Mouse (Mus musculus) stomach, postnatal 0 days (tissue): ENCODE data around the gene AI413582. TPM values are rescaled to one million over a fixed set of nuclear protein-coding genes. Genes with fewer than 3 reads are reported as not detected.

Experiments used
- ATAC-seq: fragments of 200-750 bp; cut with Nextera tagmentation; 2 replicates; pipeline ENCODE4 v1.8.0; 2017; ENCODE audit not compliant: low FRiP score, low TSS enrichment
- DNase-seq: peaks from one replicate; pipeline ENCODE4 v3.0.0-alpha.2; 2016; ENCODE audit warnings: low spot score
- H3K27ac ChIP-seq: fragments of 300-500 bp; sonication (generic); replicated peaks from 2 replicates; pipeline ENCODE4 v1.5.1; 2014; ENCODE audit warnings: mild to moderate bottlenecking, control low read depth
- H3K27me3 ChIP-seq: fragments of 300-500 bp; sonication (generic); 2 replicates; pipeline ENCODE4 v1.6.1; 2014; ENCODE audit warnings: low read length; ENCODE audit not compliant: control insufficient read depth, insufficient read depth
- H3K36me3 ChIP-seq: fragments of 300-500 bp; sonication (generic); 2 replicates; pipeline ENCODE4 v1.6.1; 2014; ENCODE audit warnings: low read length, mixed read lengths; ENCODE audit not compliant: control insufficient read depth, insufficient read depth
- H3K4me1 ChIP-seq: fragments of 300-500 bp; sonication (generic); replicated peaks from 2 replicates; pipeline ENCODE4 v1.6.1; 2014; ENCODE audit warnings: antibody characterized with exemption; ENCODE audit not compliant: control insufficient read depth, insufficient read depth
- H3K4me2 ChIP-seq: fragments of 300-500 bp; sonication (generic); replicated peaks from 2 replicates; pipeline ENCODE4 v1.6.1; 2014; ENCODE audit warnings: low read depth, mild to moderate bottlenecking, control low read depth, moderate library complexity
- H3K4me3 ChIP-seq: fragments of 300-500 bp; sonication (generic); 2 replicates; pipeline ENCODE4 v1.5.1; 2014; ENCODE audit warnings: low read depth, low read length, control low read depth
- H3K9ac ChIP-seq: fragments of 300-500 bp; sonication (generic); 2 replicates; pipeline ENCODE4 v1.6.1; 2014; ENCODE audit warnings: mild to moderate bottlenecking, low read length, control low read depth, mixed read lengths
- H3K9me3 ChIP-seq: fragments of 300-500 bp; sonication (generic); 2 replicates; pipeline ENCODE4 v1.6.1; 2016; ENCODE audit warnings: low read length; ENCODE audit not compliant: control insufficient read depth
- CTCF ChIP-seq: IDR thresholded peaks from 2 replicates; pipeline ENCODE4 v1.5.1; 2016; ENCODE audit warnings: antibody characterized with exemption, low read depth, mild to moderate bottlenecking, moderate library complexity
- EP300 ChIP-seq: optimal IDR thresholded peaks from 2 replicates; pipeline ENCODE3; 2016; ENCODE audit warnings: antibody characterized with exemption
- WGBS: fragments of 180-500 bp; shearing (Covaris S2); extraction: QIAGEN DNeasy Blood & Tissue Kit; methylation state at CpG from one replicate; pipeline ENCODE4 v1.1.7; 2014; 5-methylcytosine and 5-hydroxymethylcytosine counted together
- polyA plus RNA-seq: library from polyadenylated mRNA; unstranded; fragments of >200 nt; fragmentation: Nextera tagmentation; extraction: Ambion mirVana; gene quantifications from 2 replicates; pipeline ENCODE4 v1.2.1, GENCODE M21; 2015

AI413582 gene
- polyA plus RNA-seq, 1 experiment from 2014 or later: 37.1 TPM

DNA sequence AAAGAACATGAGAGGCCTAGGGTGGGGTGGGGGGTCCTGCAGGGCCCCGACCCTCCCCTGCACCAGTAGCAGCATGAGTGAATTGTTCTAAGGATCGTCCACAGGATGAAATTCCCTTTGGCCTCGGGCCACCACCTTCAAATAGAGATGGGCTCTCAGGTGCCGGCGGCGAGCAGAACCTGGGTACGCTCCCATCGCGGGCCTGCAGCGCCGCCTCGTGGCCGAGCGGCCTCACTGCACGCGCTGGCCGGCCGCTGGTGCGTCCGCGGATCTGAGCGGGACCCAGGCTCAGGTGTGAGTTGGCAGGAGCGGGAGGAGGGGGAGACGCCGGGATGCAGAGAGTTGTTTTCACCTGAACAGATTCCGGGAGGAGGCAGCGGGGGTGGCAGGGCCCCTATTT is 45.0 kb downstream of the AI413582 start:
- H3K27ac ChIP-seq: no peak overlapping the region
- TF ChIP-seq CTCF: peak; percentile 97
- no peak for TF ChIP-seq EP300
- under 1% methylated on average over 27 of the region's 27 CpGs for WGBS
- peaks cover 5% of the 10 kb centered on the region; the same call in 1 of the 2 replicates for H3K27me3 ChIP-seq
- no peak overlapping the region for H3K9ac ChIP-seq
- no peak overlapping the region for H3K4me2 ChIP-seq
- DNase-seq: peak; percentile 78
- H3K9me3 ChIP-seq: no peaks in the 10 kb centered on the region
- no peaks in the 10 kb centered on the region for H3K4me1 ChIP-seq
- ATAC-seq: peak; percentile 68
- H3K36me3 ChIP-seq: no peaks in the 10 kb centered on the region
- H3K4me3 ChIP-seq: no peak overlapping the region

- ATAC-seq (no peak), DNase-seq (no peak)
- WGBS: 55% methylated on average over 15 of the region's 15 CpGs
- Histone ChIP-seq H3K4me1 (no peaks in the 10 kb centered on the region), H3K36me3 (no peaks in the 10 kb centered on the region), H3K27ac (no peak overlapping the region), H3K9ac (no peak overlapping the region), H3K9me3 (no peaks in the 10 kb centered on the region), H3K4me2 (no peak overlapping the region), H3K4me3 (no peak overlapping the region), H3K27me3 (peaks cover 10% of the 10 kb centered on the region)
- TF ChIP-seq CTCF (no peak), EP300 (no peak)
These were observed 46.6 kb downstream of the AI413582 start for GRCm38 (mm10) chr17:27518700-27519595.

DNA sequence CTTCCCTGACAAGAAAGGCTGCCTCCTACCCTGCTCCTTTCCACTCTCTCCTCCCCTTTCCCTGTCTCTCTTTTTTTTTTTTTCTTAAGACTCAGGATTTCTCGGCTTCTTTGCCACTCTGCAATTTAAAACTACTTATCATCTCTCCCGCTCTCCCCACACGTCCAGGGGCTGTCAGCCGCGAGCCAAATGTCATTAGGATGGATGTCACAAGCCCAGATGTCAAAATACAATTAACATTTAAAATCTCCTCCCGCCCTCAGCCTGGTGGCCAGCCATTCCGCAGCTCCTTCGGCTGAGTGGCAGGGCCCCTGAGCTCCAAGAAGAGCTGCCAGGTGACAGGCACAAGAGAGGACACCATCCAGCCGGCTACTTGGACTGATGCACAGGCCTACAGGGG is 47.3 kb downstream of the AI413582 start:
- WGBS: 32% methylated on average over 9 of the region's 9 CpGs
- ATAC-seq: no peak
- Histone ChIP-seq H3K27ac (no peak overlapping the region), H3K9me3 (no peaks in the 10 kb centered on the region), H3K36me3 (no peaks in the 10 kb centered on the region), H3K4me2 (no peak overlapping the region), H3K4me1 (no peaks in the 10 kb centered on the region), H3K4me3 (no peak overlapping the region), H3K27me3 (peaks cover 12% of the 10 kb centered on the region), H3K9ac (no peak overlapping the region)
- TF ChIP-seq CTCF (no peak), EP300 (no peak)
- no peak for DNase-seq

DNA sequence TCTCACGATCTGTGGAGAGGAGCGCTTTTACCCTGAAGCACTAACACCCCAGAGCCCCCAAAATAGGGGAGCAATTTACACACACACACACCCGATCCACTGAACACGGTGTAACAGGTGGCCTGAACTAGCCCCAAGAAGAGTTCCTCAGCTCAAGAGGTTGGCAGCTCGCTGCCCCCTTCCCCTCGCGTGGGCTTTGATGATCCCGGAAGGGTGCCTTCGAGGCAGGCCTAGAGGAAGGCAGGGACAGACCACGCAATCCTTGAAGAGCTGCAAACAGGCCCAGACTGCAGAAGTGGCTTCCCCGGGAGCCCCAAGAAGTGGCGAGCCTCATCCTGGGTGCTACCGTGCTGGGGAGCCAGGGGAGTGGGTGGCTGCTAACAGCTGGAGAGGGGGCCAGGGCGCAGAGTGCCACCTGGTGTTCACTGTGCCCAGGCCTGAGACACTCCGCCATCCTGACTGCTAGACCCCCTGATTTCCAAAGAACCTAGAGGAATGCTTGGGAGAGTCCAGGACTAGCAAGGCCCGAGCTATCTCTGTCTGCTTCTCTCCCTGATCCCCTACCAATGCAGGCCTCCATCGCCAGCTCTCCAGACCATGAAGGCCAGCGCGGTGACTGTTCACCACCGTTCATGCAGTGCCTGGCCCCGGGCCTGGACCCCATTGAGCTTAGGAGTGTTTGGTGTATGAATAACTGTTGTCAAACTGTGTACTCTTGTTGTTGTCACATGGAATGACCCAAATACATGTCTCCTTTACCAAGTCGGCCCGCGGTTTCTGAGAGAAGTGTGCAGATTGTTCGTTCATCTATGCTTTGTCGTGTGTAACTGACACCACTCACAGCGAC is 51.4 kb downstream of the AI413582 start:
- TF ChIP-seq EP300 (no peak), CTCF (peak; percentile 57)
- Histone ChIP-seq H3K27ac (no peak overlapping the region), H3K9ac (no peak overlapping the region), H3K4me2 (0 out of 2 replicates have a peak overlapping the region, but pooled peaks have one; percentile 93), H3K4me1 (0 out of 2 replicates have a peak, but pooled peaks cover 2% of the 10 kb centered on the region), H3K36me3 (no peaks in the 10 kb centered on the region), H3K9me3 (no peaks in the 10 kb centered on the region), H3K27me3 (peaks cover 23% of the 10 kb centered on the region), H3K4me3 (no peak overlapping the region)
- ATAC-seq (no peak), DNase-seq (no peak)
- 38% methylated on average over 27 of the region's 27 CpGs for WGBS

Other genes with a start within 250 kb of the AI413582 start
- 0.16 TPM in 2 replicates for gene Grm4, start 44.4 kb downstream of the AI413582 start, polyA plus RNA-seq
- 71.1 and 78.4 TPM in 2 replicates for gene Hmga1, start 9.3 kb downstream of the AI413582 start, polyA plus RNA-seq
- 40.6 and 43.9 TPM in 2 replicates for gene Nudt3, start 57.7 kb upstream of the AI413582 start, polyA plus RNA-seq
- gene RPS10-NUDT3, start 69.5 kb upstream of the AI413582 start, polyA plus RNA-seq: not detected in 2 replicates
- 828 and 879 TPM in 2 replicates for gene Rps10, start 70.9 kb upstream of the AI413582 start, polyA plus RNA-seq
- 1.2 and 1.4 TPM in 2 replicates for gene Pacsin1, start 89.8 kb upstream of the AI413582 start, polyA plus RNA-seq
- 28.0 and 29.7 TPM in 2 replicates for gene Spdef, start 163.2 kb upstream of the AI413582 start, polyA plus RNA-seq